Mouse (Mus musculus): ENCODE measurements around the gene Ruvbl1.
A peak's percentile ranks its signal among the peaks of the same experiment; 100 is the strongest.

Ruvbl1 gene

GRCm38 (mm10) chr6:88490629-88491354 lies 25.6 kb downstream of the Ruvbl1 start:
- DNase-seq (ENCODE audit: low read depth in 2 of 2, low spot score in 2 of 2): no peak

DNA sequence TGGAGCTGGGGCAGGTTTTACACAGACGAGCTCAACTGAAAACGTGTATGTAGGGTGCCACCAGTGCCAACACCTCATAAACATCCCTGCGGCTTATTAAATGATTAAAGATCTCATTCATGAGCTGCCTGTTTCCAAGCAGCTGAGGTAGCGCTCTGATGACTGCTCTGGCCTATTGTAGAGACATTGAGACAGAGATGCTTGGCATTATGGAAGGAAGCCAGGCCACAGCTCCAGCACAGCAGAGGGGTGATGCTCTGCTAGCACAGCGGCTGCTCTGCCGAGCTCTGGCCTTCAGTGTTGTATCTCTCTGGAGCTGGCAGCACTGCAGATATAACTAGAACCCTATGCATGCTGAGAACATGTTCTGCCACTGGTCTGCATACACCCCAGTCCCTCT lies 28.5 kb downstream of the Ruvbl1 start:
- no peak for DNase-seq (ENCODE audit: low read depth in 2 of 2, low spot score in 2 of 2)

GRCm38 (mm10) chr6:88499481-88500404 lies 34.5 kb downstream of the Ruvbl1 start:
- peak in 1 of 2 experiments; percentile 25 for DNase-seq (ENCODE audit: low read depth in 2 of 2, low spot score in 2 of 2)

DNA sequence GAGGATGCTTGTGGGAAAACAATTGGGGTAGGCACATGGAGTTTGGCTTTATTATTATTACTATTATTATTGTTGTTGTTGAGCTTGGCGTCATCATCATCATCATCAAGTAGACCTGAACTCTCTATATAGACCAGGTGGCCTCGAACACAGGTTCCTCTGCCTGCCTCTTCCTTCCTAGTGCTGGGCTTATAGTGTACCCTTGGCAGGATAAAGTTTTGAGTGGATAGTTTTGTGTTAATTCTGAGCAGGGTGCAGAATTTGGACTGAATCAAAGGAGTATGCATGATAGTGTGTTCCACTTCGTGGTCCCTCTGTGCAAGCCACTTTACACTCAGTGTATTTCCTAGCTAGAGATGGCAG lies 35.2 kb downstream of the Ruvbl1 start:
- no peak for DNase-seq (ENCODE audit: low read depth in 2 of 2, low spot score in 2 of 2)

GRCm38 (mm10) chr6:88502030-88502970 lies 37.1 kb downstream of the Ruvbl1 start:
- no peak for DNase-seq (ENCODE audit: low read depth in 2 of 2, low spot score in 2 of 2)

DNA sequence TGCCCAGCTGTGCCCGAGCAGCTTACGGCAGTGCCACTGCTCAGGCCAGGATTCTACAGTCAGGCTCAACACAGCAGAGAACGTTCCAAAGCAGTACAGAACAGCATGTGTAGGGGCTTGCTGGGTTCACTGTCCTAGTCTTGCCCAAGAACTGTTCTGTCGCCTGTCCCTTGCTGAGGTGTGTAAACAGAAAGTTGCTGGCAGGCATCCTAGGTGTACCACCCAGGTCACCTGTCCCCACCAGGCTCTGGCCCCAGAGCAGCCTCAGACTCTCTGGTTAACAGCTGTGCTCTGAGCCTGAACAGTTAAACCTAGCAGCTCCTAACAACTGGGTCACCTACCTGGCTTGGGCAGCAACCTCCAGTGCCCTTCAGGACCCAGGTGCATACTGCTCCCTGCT lies 37.8 kb downstream of the Ruvbl1 start:
- no peak for DNase-seq (ENCODE audit: low read depth in 2 of 2, low spot score in 2 of 2)

GRCm38 (mm10) chr6:88513984-88514383 lies 48.8 kb downstream of the Ruvbl1 start:
- DNase-seq (ENCODE audit: low read depth in 2 of 2, low spot score in 2 of 2): no peak

- DNase-seq (ENCODE audit: low read depth in 2 of 2, low spot score in 2 of 2): no peak
Observed at GRCm38 (mm10) chr6:88514546-88514945, 49.3 kb downstream of the Ruvbl1 start.

DNA sequence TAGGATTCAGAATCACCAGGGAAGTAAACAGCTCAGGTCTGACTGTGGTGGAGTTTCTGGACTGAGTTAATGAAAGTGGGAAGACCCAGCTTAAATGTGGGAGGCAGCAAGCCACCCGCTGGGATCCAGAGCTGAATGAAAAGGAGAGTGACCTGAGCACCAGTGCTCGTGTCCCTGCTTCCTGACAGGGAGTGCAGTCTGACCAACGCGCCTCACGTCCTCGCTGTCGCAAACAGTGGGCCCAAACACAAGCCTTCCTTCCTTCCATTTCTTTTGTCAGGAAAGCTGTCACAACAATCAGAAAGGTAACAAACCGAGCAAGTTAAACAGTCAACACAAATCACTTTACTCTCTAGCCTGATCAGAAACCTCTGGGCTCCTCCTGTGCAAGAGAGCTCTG lies 50.8 kb downstream of the Ruvbl1 start:
- no peak for DNase-seq (ENCODE audit: low read depth in 2 of 2, low spot score in 2 of 2)

- DNase-seq (ENCODE audit: low read depth in 2 of 2, low spot score in 2 of 2): no peak
Observed at GRCm38 (mm10) chr6:88516667-88517066, 51.5 kb downstream of the Ruvbl1 start.

DNA sequence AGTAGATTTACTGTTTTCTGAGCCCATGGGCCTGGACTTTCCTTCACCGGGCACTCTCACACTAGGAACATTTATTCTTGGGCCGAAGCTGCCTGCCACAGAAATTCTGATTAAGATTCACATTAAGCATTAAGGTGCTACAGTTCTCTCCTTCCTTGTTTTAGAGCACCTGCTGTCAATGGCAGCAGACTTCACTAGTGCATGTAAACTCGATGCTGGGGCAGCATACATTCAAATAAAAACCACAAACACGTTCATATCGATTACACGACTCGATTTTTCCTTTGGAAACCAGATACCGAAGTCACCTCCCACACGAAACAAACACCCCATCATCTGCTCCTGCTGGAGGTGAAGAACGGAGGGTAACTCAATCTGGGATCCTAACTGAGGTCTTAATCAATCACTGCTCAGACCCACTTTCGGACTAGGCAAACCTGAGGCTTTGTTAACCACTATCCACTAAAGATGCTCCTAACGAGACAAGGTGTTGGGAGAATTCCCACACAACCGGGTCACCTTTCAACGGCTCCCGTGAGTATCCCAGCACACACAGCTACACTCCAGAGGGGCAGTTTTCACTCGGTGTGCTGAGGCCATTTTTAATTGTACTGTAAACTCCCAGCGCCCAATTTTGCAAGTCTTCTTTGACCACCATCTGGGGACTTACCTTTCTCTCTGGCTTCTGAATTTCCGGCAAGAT lies 52.6 kb downstream of the Ruvbl1 start:
- DNase-seq (ENCODE audit: low read depth in 2 of 2, low spot score in 2 of 2): no peak

GRCm38 (mm10) chr6:88518404-88519263 lies 53.4 kb downstream of the Ruvbl1 start, which contains the start of gene Sec61a1:
Gene Sec61a1 (minus strand): TSS chr6:88518905.
- DNase-seq (ENCODE audit: low read depth in 2 of 2, low spot score in 2 of 2): peak; percentile 89 to 90

DNA sequence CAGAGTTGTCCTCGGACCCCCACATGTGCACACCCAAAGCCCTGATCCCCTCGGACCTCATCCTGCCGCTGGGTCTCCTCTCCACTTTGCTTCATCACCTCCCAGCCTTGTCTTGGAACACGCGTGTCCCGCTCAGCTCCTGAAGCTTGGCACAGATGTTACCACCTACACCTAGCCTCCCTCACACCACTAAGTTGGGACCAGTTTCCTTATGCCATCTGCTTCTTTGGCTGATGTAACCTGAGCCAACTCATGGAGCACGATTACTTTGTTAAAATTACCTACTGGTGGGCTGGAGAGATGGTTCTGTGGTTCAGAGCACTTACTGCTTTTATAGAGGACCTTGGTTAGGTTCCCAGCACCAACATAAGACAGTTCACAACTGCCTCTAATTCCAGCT lies 56.6 kb downstream of the Ruvbl1 start:
- no peak for DNase-seq (ENCODE audit: low read depth in 2 of 2, low spot score in 2 of 2)

- no peak for DNase-seq (ENCODE audit: low read depth in 2 of 2, low spot score in 2 of 2)
Observed at GRCm38 (mm10) chr6:88522606-88523005, 57.4 kb downstream of the Ruvbl1 start.

DNA sequence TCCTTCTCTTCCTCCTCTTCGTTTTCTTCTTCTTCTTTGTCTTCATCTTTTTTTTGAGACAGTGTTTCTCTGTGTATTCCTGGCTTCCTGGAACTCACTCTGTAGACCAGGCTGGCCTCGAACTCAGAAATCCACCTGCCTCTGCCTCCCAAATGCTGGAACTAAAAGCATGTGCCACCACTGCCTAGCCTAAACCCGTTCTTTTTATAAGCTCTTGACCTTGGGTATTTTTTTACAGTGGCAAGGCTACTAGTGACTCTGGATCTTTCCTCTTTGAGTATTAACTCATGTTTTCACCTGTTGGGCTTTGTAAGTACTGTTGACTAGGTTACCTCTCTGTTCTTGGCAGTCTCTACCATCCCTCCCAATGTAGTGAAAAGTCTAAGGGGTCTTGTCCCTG lies 57.8 kb downstream of the Ruvbl1 start:
- DNase-seq (ENCODE audit: low read depth in 2 of 2, low spot score in 2 of 2): no peak

- DNase-seq (ENCODE audit: low read depth in 2 of 2, low spot score in 2 of 2): no peak
Observed at GRCm38 (mm10) chr6:88523451-88523850, 58.2 kb downstream of the Ruvbl1 start.

DNA sequence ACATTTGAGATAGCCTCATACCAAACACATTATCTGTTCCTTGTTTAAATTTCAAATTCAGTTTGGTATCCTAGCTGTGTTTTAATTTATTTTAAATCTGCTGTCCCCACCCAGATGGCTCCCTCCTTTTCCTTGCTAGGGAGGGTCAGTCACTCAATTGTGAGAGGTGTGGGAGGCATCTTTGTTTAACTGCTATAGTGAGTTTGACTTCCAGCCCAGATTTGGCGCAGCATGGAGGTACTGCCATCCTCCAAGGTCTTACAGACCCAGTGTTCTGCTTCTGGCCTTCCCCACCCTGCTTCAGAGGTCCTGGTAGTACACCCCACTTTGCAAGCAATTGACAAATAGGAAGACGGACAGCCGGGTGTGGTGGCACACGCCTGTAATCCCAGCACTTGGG lies 58.8 kb downstream of the Ruvbl1 start:
- DNase-seq (ENCODE audit: low read depth in 2 of 2, low spot score in 2 of 2): no peak

GRCm38 (mm10) chr6:88530306-88530705 lies 65.1 kb downstream of the Ruvbl1 start:
- no peak for DNase-seq (ENCODE audit: low read depth in 2 of 2, low spot score in 2 of 2)

- no peak for DNase-seq (ENCODE audit: low read depth in 2 of 2, low spot score in 2 of 2)
Observed at GRCm38 (mm10) chr6:88540093-88540755, 75.0 kb downstream of the Ruvbl1 start.

All from CD8-positive naive resting alpha-beta T cell, adult 2 months (primary cell).